Mouse (Mus musculus) embryonic facial prominence, embryonic 11.5 days (tissue): Measurements from ENCODE around the gene Krt10. TPM values are rescaled to one million over a fixed set of nuclear protein-coding genes. Genes with fewer than 3 reads are reported as not detected.

Experiments
- ATAC-seq: fragments of 200-750 bp; cut with Nextera tagmentation; replicated peaks from 2 replicates; pipeline ENCODE4 v1.8.0; 2017; ENCODE audit warnings: low read depth; ENCODE audit not compliant: insufficient number of reproducible peaks, low FRiP score, low TSS enrichment
- DNase-seq: peaks from one replicate; pipeline ENCODE4 v3.0.0-alpha.2; 2015; ENCODE audit warnings: low spot score
- H3K27ac ChIP-seq: fragments of 300-500 bp; sonication (generic); replicated peaks from 2 replicates; pipeline ENCODE4 v1.5.1; 2014; ENCODE audit warnings: mild to moderate bottlenecking, low read depth, low read length, control low read depth
- H3K27me3 ChIP-seq: fragments of 300-500 bp; sonication (generic); 2 replicates; pipeline ENCODE4 v1.6.1; 2014; ENCODE audit warnings: mild to moderate bottlenecking, low read length, moderate library complexity, mixed read lengths; ENCODE audit not compliant: control insufficient read depth, insufficient read depth
- H3K36me3 ChIP-seq: fragments of 300-500 bp; sonication (generic); replicated peaks from 2 replicates; pipeline ENCODE4 v1.6.1; 2014; ENCODE audit warnings: low read depth, mild to moderate bottlenecking, low read length, moderate library complexity, mixed read lengths; ENCODE audit not compliant: control insufficient read depth, insufficient read depth
- H3K4me1 ChIP-seq: fragments of 300-500 bp; sonication (generic); 2 replicates; pipeline ENCODE4 v1.6.1; 2014; ENCODE audit warnings: low read length, mixed read lengths; ENCODE audit not compliant: control insufficient read depth, insufficient read depth
- H3K4me2 ChIP-seq: fragments of 300-500 bp; sonication (generic); 2 replicates; pipeline ENCODE4 v1.6.1; 2014; ENCODE audit warnings: low read depth, mild to moderate bottlenecking, control low read depth, low read length, moderate library complexity
- H3K4me3 ChIP-seq: fragments of 300-500 bp; sonication (generic); 2 replicates; pipeline ENCODE4 v1.5.1; 2014; ENCODE audit warnings: low read depth, low read length, control low read depth
- H3K9ac ChIP-seq: fragments of 300-500 bp; sonication (generic); replicated peaks from 2 replicates; pipeline ENCODE4 v1.6.1; 2014; ENCODE audit warnings: mild to moderate bottlenecking, control low read depth, low read length
- H3K9me3 ChIP-seq: fragments of 300-500 bp; sonication (generic); replicated peaks from 2 replicates; pipeline ENCODE4 v1.6.1; 2016; ENCODE audit warnings: mild to moderate bottlenecking, low read length, inconsistent platforms, mixed read lengths; ENCODE audit not compliant: control insufficient read depth
- WGBS: fragments of 180-500 bp; shearing (Covaris S2); extraction: QIAGEN DNeasy Blood & Tissue Kit; methylation state at CpG from one replicate; pipeline ENCODE4 v1.1.7; 2014; 5-methylcytosine and 5-hydroxymethylcytosine counted together
- polyA plus RNA-seq: library from polyadenylated mRNA; unstranded; fragments of >200 nt; fragmentation: Nextera tagmentation; extraction: Ambion mirVana; gene quantifications from 2 replicates; pipeline ENCODE4 v1.2.1, GENCODE M21; 2014

Gene Krt10
- polyA plus RNA-seq, 1 experiment from 2014 or later = 26.7 TPM

- H3K27ac ChIP-seq = no peak overlapping the region
- no peak overlapping the region for H3K4me2 ChIP-seq
- H3K9ac ChIP-seq = no peak overlapping the region
- no peaks in the 10 kb centered on the region for H3K27me3 ChIP-seq
- WGBS = 27% methylated on average over 3 of the region's 3 CpGs
- no peaks in the 10 kb centered on the region for H3K4me1 ChIP-seq
- no peaks in the 10 kb centered on the region for H3K9me3 ChIP-seq
- ATAC-seq (no peak), DNase-seq (peak; percentile 45)
- H3K4me3 ChIP-seq = no peak overlapping the region
- no peaks in the 10 kb centered on the region for H3K36me3 ChIP-seq
These were observed 19.9 kb downstream of the Krt10 start for GRCm38 (mm10) chr11:99369229-99369628.

DNA sequence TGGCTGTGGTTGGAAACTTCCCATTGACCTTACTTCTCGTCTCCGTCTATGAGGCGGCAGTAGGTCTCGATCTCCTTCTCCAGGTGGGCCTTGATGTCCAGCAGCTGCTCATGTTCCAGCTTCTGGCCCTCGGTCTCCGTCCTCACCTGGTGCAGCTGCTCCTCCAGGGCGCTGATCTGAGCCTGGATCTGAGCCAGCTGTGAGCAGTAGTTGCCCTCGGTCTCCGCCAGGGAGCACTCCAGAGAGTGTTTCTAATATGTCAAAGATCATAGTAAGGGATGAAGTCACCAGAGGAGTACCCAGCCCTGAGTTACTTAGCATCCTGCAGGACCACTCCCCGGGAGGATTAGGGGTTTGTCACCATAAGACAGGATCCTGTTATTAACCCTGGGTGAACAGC, 22.4 kb downstream of the Krt10 start:
- DNase-seq (peak; percentile 11), ATAC-seq (no peak)
- WGBS = 43% methylated on average over 10 of the region's 10 CpGs

GRCm38 (mm10) chr11:99364412-99364811, 24.8 kb downstream of the Krt10 start:
- DNase-seq (peak; percentile 77), ATAC-seq (no peak)
- WGBS = 24% methylated on average over 9 of the region's 9 CpGs
- no peaks in the 10 kb centered on the region for H3K36me3 ChIP-seq
- no peaks in the 10 kb centered on the region for H3K27me3 ChIP-seq
- H3K9me3 ChIP-seq = no peaks in the 10 kb centered on the region
- H3K9ac ChIP-seq = no peak overlapping the region
- H3K4me3 ChIP-seq = no peak overlapping the region
- H3K4me2 ChIP-seq = no peak overlapping the region
- H3K4me1 ChIP-seq = no peaks in the 10 kb centered on the region
- no peak overlapping the region for H3K27ac ChIP-seq

More for the DNA sequence above, 22.4 kb downstream of the Krt10 start:
- H3K9ac ChIP-seq = no peak overlapping the region
- H3K36me3 ChIP-seq = no peaks in the 10 kb centered on the region
- no peak overlapping the region for H3K27ac ChIP-seq
- no peaks in the 10 kb centered on the region for H3K4me1 ChIP-seq
- H3K27me3 ChIP-seq = no peaks in the 10 kb centered on the region
- H3K9me3 ChIP-seq = no peaks in the 10 kb centered on the region
- H3K4me3 ChIP-seq = no peak overlapping the region
- H3K4me2 ChIP-seq = no peak overlapping the region

DNA sequence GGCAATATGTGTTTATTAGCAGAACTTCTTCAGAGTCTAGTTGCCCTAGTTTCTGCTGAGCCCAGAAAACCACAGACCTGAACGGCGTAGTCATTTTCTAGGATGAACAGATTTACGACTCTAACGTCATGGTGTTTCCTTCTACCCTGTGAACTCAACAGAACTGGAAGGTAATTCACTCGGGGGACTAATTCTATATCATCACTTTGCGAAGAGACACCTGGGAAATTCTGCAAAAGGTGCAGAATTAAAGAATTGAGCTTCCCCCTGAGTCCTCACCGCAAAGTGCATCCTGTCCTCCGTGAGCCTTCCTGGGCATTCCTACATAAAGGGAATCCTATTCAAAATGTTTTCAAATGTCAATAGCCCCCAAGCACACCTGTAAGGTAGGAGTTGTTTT, 27.7 kb downstream of the Krt10 start:
- no peak overlapping the region for H3K9ac ChIP-seq
- DNase-seq = no peak
- no peaks in the 10 kb centered on the region for H3K9me3 ChIP-seq
- no peaks in the 10 kb centered on the region for H3K4me1 ChIP-seq
- no peak overlapping the region for H3K27ac ChIP-seq
- H3K4me2 ChIP-seq = no peak overlapping the region
- no peaks in the 10 kb centered on the region for H3K36me3 ChIP-seq
- WGBS = 89% methylated on average over 8 of the region's 8 CpGs
- no peaks in the 10 kb centered on the region for H3K27me3 ChIP-seq
- H3K4me3 ChIP-seq = no peak overlapping the region
- no peak for ATAC-seq

DNA sequence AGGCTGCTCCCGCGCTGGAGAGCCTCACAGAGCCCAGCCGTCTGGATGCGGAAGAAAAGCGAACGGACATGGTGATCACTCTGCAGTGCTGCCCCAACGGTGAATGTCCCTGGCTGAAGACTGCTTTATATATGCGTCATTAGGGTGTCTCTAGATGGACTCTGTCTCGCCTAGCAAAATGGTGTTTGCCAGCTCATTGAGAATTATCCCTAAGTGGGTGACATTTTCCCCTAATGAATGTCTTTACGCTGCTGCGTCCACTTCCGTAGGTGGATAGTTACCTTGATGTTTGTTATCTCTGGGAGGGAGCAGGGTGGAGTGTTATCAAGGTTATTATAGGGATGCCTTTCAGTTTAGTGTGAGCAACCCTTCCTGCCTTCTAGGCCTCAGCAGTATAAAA, 38.2 kb downstream of the Krt10 start, which contains the start of gene Krt27:
Krt27 (minus strand) TSS at position 101 of the 400 bp plus-strand sequence.
- WGBS = 73% methylated on average over 12 of the region's 12 CpGs
- no peak within 1 kb of the TSS for H3K27ac ChIP-seq
- H3K4me3 ChIP-seq = no peak within 1 kb of the TSS
- ATAC-seq (no peak), DNase-seq (no peak)
- no peak within 1 kb of the TSS for H3K9ac ChIP-seq
- no peaks in the 10 kb centered on the region for H3K36me3 ChIP-seq
- no peaks in the 10 kb centered on the region for H3K9me3 ChIP-seq
- H3K4me1 ChIP-seq = no peaks in the 10 kb centered on the region
- H3K27me3 ChIP-seq = no peaks in the 10 kb centered on the region
- no peak within 1 kb of the TSS for H3K4me2 ChIP-seq

DNA sequence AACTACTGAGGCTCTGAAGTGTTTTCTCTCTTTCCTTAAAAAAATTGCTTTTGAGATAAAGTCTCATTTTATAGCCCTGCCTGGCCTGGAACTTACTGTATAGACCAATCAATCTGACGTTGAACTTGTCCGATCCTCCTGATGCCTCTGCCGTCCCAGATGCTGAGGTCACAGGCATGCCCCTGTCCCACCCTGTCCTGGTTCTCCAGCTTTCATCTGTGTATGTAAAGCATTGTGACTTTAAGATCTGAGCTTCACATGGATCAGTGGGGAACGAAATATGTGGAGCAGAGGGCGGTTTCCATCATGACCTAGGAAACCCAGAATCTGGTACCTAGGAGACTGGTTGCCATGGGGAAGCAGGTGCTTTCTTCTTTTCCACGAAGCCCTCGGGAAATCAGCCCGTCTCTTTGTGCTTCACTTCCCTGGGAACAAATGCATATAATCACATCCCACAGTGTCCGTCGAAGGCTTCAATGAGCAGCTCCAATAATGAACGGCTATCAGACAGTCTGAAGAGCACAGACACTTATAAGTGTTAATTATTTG, 49.8 kb downstream of the Krt10 start:
- no peak overlapping the region for H3K4me2 ChIP-seq
- no peak for ATAC-seq
- 85% methylated on average over 11 of the region's 11 CpGs for WGBS
- no peak overlapping the region for H3K27ac ChIP-seq
- no peaks in the 10 kb centered on the region for H3K4me1 ChIP-seq
- H3K9ac ChIP-seq = no peak overlapping the region
- no peaks in the 10 kb centered on the region for H3K9me3 ChIP-seq
- DNase-seq = no peak
- no peaks in the 10 kb centered on the region for H3K36me3 ChIP-seq
- H3K27me3 ChIP-seq = no peaks in the 10 kb centered on the region
- no peak overlapping the region for H3K4me3 ChIP-seq

DNA sequence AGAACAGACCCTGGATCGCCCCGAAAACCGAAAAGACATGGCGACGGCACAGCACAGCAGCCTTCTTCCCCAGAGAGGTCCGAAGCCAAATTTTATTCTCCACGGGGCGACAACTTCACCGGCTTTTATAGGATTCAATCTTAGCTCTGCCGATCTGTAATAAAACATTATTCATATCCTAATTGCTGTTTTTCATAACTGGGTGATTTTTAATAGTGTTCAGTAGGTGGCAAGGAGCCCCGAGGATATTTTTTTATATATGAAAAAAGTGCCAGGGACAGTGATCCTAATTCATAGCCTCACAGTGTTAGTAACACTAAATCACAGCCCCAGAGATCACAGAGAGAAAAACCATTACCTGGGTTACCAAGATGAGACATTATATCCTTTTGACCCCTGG, 51.3 kb downstream of the Krt10 start, which contains the start of gene Krt26:
Krt26 (minus strand) TSS at position 101 of the 400 bp plus-strand sequence.
- Histone ChIP-seq H3K4me2 (no peak within 1 kb of the TSS), H3K4me1 (no peaks in the 10 kb centered on the region), H3K27ac (no peak within 1 kb of the TSS), H3K9ac (no peak within 1 kb of the TSS), H3K27me3 (no peaks in the 10 kb centered on the region), H3K36me3 (no peaks in the 10 kb centered on the region), H3K4me3 (no peak within 1 kb of the TSS), H3K9me3 (no peaks in the 10 kb centered on the region)
- no peak for ATAC-seq
- no peak for DNase-seq
- WGBS = 92% methylated on average over 11 of the region's 11 CpGs
